Mouse (Mus musculus) 3134 (cell line): ENCODE results near the gene Cdc6.

Source experiments
- DNase-seq: peaks from one replicate; pipeline ENCODE4 v3.0.0-alpha.2; 2011; ENCODE audit warnings: low spot score; ENCODE audit not compliant: insufficient read length; ENCODE audit errors: extremely low read depth

Cdc6 gene

DNA sequence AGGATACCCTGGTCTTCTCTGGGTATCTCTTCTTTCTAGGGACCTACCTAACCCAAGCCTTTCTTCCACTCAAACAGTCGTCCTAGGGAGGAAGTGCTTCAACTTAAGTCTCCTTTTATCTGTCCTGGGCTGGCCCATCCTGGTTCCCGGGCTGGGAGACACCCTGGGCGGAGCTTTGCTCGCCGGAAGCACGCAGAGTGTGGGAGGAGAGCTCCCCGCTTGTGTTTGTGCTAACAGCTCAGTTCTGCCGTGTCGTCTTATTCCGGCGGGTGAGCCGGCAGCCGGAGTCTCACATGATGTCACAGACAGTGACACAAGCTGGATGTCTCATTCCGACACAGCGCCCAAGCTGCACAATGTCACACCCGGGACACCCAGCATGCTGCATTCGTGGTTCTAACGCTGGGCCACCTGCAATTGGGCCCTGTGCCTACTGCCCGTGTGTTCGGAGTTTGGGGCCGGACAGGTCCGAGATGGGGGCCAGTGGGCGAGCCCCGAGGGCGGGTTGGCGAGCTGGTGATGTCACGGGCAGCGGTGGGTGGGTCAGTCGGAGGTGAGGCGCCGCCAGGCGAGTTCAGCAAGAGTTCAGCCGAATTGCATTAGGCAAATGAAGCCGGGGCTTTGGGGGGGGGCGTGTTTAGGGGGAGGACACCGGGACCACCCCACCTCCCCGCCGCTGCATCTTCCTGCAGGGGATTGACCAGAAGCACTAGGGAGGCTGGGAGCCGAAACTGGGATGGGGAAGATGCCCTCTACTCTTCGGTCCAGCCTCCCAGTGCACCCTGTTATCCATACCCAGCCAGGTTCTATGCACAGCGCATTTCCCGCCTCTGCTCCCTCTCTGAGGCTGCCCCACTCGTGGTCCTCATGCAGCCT is 52.1 kb downstream of the Cdc6 start:
- DNase-seq = peak; percentile 88

DNA sequence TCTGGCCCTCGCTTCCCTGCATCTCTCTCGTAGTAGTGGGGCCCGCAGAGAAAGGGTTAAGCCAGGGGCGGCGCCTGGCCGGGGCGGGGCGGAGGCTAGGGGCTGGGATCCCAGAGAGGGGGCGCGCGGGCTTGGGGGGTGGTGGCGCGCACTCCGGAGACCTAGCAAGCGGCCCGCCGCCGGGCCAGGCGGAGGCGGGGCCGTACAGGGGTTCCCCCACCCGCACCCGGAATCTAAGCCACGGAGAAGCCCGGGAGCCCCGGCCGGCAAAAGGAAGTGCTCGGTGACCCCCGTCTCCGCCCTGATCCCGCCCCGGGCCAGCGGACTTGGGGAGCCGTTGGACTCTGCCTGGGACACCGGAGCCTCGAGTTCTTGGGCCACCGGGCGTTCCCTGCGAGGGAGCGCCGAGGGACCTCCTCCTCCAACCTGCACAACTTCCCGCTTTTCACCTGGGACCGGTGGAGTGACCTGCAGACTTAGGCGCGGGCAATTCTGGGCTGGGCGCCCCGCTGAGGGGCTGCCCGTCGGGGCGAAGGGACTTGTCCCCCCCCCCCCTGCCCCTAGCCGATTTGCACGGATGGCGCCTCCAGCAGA is 52.8 kb downstream of the Cdc6 start:
- DNase-seq = peak; percentile 73

DNA sequence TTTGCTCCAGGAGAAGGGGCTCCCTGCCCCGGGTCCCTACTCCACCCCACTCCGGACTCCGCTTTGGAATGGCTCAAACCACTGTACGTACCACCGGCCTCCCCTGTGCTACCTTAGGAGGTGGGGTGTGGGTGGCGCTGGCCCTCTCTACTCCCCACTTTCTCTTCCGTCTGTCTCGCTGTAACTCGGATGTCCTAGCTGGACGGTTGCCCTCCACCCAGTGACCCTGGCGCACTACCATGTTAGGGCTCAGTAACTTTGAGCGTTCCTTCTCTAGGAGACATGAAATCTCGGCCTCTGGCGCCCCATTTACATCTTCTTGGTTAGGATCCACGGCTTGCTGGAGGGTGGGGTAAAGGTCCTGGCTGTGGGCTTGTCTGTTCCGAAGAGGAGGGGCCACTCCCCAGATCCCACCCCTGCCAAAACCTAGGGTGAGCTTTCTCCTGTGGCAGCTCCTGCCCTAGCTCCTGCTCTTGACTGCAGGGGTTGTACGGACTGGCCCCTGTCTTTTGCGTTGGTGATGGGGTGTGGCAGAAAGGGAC is 53.5 kb downstream of the Cdc6 start:
- DNase-seq = peak; percentile 58

DNA sequence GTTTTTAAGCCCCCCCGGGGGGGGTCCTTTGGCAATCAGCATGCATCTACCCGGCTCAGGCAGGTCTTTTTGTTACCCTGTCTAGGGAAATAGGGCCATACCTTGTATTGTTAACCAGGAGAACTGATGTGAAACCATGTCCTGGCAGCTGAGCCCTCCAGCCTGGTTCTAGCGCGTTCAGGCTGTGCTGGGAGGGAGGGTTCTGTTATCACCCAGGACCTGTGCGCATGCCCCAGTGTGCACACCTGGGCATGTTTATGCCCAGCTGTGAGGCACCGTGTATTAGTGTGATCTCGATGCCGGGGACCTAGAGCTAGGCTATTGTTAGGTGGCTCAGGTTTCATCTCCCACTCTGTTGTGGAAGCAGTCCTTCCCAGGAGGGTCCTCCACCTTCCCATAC is 54.2 kb downstream of the Cdc6 start:
- DNase-seq = no peak

DNA sequence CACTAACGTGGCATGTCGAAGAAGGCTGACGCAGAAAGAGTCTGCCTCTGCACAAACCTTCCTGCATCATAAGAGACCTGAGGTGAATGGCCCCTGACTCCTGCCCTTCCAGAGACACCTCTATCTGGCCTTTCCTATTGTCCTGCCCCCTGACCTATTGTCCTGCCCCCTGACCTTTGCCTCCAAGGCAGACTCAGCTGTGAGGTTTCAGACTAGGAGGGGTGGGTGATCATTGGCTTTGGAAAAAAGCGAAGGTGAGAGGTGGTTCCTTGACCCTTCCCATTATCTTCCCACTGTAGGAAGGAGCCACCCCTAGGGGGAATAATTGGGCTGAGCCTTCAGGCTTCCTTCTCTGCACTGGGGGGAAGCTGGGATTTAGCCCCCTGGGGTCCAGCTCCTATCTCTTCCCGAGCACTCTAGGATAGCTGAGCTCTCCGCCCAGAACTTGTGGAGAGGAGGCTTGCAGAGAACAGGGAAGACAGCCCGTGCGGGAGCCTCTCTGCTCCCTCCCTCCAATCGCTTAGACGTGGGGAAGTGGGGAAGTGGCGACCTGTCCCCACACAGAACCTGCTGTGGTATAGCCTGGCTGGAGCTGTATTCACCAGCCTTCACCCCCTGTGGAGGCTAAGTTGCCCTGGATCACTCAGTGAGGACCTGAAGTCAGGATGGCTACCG is 55.0 kb downstream of the Cdc6 start:
- no peak for DNase-seq

DNA sequence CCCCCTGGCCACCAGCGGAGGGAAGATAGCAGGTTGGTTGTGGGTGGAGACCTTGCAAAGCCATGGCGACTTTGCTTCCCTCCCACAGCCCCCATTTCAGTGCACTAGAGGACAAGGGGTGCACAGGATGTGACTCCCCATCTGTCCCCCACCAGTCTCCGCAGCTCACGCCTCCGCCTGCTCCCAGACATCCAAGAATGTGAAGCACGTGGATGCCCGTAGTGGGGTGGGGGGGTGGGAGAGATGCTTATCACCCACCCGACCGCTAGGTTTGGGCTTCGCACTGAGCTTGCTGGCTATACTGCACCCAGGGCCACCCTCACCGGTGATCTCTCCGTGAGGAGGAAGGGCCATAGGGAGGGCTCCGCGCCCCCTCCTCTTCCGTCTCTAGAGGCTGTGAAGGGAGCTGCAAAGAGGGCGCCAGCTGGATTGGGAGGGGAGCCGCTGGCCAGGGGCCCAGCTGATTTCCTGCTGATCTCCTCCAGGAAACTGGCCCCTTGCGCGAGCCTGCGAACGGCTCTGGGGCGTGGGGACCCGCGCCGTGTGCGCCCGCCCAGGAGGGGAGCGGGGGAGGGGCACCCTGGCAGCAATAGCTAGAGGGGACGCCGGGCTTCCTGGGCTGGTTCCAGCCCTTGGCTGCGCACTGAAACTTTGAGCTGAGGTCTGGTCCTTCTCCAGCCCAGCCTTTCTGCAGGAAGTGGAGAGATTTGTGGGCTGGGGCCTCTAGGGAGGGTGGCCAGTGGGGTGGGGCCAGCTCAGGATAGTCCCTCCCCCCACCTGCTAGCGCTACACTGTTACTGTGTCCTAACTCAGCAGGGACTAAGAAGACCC is 55.8 kb downstream of the Cdc6 start:
- peak; percentile 91 for DNase-seq

DNA sequence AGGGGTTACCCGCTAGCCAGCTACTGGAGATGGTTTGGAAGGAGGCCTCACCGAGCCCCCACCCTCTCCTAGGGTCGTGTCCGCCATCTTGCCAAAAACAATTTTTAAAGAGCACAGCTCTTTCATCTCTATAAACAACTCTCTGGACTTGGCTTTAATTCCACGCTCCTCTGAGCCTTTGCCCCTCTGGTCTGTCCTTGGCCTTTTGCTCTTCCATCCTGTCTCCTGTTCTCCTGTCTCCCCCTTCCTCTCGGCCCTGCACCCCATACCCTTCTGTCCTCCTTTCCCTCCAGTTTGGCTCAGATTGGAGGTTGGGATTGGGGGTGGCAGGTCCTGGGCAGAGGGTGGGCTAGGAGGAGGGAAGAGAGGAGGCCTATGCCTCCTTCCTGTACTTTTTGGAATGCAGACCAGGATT is 56.6 kb downstream of the Cdc6 start:
- DNase-seq = no peak

DNA sequence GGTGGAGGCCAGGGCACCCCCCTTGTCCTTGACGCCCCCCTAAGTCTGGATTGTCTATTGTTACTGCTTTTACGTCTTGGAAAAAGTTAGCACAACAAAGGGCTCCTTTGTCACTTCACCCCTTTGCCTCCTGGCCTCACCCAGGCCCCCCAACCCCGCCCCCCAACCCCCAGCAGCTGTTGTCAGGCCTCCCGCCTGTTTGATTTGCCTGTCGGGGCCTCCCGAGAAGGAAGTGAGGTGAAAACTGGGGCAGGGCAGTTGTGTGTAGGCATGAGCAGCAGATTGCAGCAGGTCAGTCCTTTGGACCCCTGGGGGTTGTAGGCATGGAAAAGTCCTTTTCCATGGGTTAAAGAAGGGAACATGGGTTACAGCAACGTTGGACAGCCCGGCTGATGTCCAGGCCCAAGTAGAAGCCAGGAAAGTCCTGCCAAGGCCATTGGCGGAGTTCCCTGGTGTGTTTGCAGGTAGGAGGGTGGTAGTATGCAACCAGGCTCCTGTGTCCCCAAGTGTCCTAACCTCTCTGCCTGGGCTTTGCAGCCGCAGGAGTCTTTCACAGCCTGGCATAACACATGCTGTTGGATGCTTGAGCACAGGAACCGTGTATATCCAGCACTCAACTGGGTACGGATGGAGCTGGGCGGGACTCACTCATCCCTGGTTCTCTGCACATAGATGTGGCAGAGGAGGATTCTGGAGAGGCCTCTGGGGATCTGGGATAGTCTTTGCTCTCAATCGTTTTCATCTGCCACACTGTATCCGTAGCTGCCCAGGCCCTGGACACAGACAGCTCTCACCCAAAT is 57.2 kb downstream of the Cdc6 start:
- no peak for DNase-seq

DNA sequence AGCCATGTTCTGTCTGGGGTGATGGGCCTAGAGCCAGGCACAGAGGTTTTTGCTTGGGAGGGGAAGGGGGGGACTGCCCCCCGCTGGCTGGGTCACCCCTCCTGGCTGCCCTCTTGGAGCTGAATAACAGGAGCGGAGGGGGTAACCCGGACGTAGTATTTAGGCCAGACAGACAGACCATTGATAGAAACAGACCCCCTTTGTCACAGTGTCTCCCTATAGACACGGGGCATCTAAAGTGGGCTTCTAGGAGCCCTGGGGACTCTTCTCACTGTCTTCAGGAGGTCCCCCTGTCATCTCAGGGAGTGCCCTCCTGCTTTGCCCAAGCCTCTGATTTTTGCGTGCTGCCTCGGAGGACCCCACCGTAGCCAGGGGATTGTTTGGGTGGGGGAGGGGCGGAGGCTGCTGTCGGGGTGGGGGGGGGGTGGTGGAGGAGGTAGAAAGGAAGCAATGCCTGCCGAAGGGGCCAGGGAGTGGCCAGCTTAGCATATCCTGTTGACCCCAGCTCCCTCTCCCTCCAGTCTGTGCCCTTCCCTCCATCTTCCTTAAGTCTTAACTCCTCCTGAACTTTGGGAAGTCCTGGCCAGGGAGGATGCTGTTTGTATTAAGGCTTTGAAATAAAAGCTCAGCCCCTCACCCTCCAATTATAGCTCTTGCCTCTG is 57.9 kb downstream of the Cdc6 start:
- DNase-seq = no peak

DNA sequence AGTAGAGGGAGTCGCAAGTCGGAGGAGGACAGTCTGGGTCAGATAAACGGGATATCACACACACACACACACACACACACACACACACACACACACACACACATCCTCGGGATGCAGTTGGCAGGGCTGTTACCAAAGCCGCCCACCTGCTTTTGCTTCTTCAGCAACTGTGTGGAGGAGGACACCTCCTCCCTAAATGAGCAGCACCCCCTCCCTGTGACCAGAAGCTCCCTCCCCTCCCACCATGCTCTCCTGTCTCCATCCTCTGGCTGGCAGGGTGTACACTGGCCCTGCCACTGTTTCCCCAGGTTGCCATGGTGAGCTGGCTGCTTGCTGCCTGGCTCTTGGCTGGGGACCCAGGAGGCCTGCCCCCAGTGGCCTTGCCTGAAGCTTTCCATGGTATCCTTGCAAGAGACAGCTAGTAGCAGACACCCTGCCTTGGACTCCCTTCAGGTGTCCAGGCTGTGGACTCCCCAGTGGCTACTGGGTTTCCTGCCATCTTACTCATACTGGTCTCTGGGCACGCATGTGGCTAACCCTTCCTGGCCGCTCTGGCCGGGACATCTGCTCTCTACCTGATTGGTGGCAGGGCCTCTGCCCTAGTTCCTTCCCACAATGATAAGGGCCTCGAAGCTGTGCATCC is 59.0 kb downstream of the Cdc6 start:
- peak; percentile 89 for DNase-seq

DNA sequence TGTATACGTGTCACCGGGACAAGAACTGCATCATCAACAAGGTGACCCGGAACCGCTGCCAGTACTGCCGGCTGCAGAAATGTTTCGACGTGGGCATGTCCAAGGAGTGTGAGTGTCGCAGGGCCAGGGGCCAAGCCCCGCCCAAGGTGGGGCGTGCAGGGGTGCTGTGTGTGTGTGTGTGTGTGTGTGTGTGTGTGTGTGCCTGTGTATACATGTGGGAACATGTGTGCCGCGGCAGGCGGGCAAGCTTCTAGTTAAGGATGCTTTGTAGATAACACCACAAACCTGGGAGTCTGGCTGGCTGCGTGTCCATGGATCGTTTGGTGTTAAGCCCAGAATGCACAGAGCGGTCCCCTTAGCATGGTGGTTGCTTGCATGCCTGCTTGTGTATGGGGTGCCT is 60.5 kb downstream of the Cdc6 start:
- DNase-seq = no peak

DNA sequence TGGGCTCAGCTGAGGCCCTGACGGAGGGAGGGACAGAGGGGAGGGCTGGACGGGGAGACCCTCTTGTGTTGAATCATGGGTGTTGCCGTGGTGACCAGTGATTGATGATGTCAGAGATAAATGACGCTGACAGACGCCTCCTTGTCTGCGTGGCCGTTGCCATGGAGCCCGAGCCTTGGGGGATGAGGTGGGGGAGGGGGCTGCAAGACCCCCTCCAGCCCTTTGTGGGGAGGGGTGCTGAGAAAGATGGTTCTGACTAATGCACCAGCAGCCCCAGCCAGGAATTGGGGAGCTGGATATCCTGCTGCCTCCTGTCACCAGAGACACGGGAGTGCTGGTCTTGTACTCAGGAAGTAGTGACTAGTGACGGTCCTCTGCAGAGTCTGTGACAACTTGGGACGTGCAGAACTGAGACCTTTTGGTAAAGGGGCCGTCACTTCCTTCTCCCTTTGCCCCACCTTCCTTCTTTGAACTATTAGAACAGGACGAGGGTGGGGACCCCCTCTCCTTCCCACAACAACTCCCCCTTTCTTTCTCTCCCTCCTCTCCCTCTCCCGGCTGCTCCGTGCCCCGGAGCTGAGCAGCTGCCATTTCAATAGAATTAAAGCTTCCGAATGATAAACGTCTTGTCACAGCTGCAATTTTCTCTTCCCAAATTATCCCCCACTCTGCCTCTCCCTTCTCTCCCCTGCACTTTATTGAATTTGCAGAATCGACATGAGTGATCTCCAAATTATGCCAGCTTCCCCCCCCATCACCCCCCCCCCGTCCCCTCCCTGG is 61.3 kb downstream of the Cdc6 start:
- no peak for DNase-seq

DNA sequence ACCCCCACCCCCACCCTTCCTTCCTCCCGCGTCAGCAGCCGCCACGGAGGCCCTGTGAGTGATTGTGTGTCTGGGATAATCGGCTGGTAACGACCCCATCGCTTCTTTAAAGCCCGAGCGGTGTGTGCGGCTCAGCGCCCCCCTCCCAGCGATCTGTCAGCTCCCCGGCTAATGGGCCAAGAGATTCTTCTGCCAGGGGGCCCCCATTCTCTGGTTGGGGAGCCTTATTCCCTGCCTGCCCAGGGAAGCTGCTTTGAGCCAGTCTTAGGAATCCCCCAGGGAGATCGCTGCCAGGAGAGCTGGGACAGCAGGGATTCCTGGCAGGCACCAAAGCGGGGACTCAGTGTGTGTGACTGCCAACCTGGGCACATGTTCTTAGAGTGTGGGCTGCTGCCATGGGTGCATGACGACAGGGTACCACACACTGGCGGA is 61.9 kb downstream of the Cdc6 start:
- no peak for DNase-seq

DNA sequence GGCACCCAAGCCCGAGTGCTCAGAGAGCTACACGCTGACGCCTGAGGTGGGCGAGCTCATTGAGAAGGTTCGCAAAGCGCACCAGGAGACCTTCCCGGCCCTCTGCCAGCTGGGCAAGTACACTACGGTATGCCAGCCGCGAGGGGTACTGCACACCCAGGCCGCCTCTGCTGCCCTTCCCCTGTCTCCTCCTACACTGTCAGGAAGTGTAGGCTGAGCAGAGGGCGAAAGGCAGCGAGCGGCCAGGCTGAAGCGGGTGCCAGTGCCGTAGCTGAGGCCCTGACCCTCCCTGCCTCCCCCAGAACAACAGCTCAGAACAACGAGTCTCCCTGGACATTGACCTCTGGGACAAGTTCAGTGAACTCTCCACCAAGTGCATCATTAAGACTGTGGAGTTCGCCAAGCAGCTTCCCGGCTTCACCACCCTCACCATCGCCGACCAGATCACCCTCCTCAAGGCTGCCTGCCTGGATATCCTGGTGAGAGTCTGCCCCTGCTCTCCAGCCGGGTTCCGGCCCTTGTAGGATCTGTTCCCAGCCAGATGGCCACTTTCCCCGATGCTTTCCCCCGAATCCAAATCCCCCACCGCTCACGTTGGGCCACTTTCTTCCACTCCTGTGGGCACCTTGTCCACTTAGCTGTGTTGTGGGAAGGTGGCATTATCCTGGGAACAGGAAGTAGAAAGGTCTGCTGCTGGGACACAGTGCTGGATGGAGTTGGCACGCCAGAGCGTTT is 62.8 kb downstream of the Cdc6 start:
- no peak for DNase-seq

DNA sequence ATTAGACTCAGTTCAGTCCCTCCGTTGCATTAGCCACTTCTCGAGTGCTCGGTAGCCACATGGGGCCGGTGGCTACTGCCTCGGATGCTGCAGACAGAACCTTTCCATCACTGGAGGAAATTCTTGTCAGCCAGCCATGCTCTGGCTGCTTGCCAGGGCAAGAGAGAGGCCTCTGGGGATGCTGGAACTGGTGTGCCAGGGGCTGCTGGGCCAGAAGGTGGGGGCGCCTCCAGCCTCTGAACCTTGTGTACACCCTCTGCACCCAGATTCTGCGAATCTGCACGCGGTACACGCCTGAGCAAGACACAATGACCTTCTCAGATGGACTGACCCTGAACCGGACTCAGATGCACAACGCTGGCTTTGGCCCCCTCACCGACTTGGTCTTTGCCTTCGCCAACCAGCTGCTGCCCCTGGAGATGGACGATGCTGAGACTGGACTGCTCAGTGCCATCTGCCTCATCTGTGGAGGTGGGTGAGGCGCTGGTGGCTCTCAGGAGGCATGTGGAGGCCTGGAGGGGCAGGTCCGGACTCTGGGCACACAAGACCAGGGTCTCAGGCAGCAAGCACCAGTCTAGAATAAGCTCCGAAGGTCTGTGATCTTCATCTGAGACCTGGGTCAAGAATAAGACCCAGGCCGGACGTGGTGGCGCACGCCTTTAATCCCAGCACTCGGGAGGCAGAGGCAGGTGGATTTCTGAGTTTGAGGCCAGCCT is 63.9 kb downstream of the Cdc6 start:
- DNase-seq = no peak

DNA sequence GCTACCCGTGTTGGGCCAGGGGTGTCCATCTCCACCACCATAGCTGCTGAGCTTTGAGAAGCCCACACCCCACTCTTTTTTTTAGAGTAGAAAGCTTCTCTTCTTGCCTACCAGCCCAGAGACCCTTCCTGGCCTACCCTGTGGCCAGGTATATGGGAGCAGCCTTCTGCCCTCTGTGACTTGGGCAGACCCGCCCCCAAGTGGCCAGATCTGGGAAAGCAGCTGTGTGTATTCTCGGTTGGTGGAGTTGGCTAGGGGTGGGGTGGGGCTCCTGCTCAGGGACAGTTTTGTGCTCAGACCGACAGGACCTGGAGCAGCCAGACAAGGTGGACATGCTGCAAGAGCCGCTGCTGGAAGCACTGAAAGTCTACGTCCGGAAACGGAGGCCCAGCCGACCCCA is 64.6 kb downstream of the Cdc6 start:
- peak; percentile 53 for DNase-seq
